Mouse (Mus musculus) heart, embryonic 11.5 days (tissue): ENCODE data around the gene Cyp4a31. TPM values are rescaled to one million over a fixed set of nuclear protein-coding genes. Genes with fewer than 3 reads are reported as not detected.
"Not testable (repeated sequence)": the region's sequence is repeated elsewhere in the genome, so short reads cannot be mapped to it uniquely, and the experiment has no call there.

Source experiments
- ATAC-seq: fragments of 200-750 bp; cut with Nextera tagmentation; replicated peaks from 2 replicates; pipeline ENCODE4 v1.8.0; 2017; ENCODE audit warnings: moderate library complexity; ENCODE audit not compliant: insufficient number of reproducible peaks, low FRiP score, low TSS enrichment
- H3K27ac ChIP-seq: fragments of 300-500 bp; sonication (generic); 2 replicates; pipeline ENCODE4 v1.5.1; 2014; ENCODE audit warnings: mild to moderate bottlenecking, low read depth, low read length
- H3K27me3 ChIP-seq: fragments of 300-500 bp; sonication (generic); 2 replicates; pipeline ENCODE4 v1.6.1; 2014; ENCODE audit warnings: mild to moderate bottlenecking, low read length, mixed read lengths; ENCODE audit not compliant: control insufficient read depth, insufficient read depth
- H3K36me3 ChIP-seq: fragments of 300-500 bp; sonication (generic); 2 replicates; pipeline ENCODE4 v1.6.1; 2014; ENCODE audit warnings: mild to moderate bottlenecking, low read length, moderate library complexity, mixed read lengths; ENCODE audit not compliant: control insufficient read depth, insufficient read depth
- H3K4me1 ChIP-seq: fragments of 300-500 bp; sonication (generic); 2 replicates; pipeline ENCODE4 v1.6.1; 2014; ENCODE audit warnings: low read length; ENCODE audit not compliant: control insufficient read depth, insufficient read depth
- H3K4me2 ChIP-seq: fragments of 300-500 bp; sonication (generic); 2 replicates; pipeline ENCODE4 v1.6.1; 2014; ENCODE audit warnings: mild to moderate bottlenecking, moderate library complexity
- H3K4me3 ChIP-seq: fragments of 300-500 bp; sonication (generic); 2 replicates; pipeline ENCODE4 v1.5.1; 2014; ENCODE audit warnings: low read depth, low read length
- H3K9ac ChIP-seq: fragments of 300-500 bp; sonication (generic); 2 replicates; pipeline ENCODE4 v1.6.1; 2014; ENCODE audit warnings: mild to moderate bottlenecking, low read depth, low read length, moderate library complexity
- H3K9me3 ChIP-seq: fragments of 300-500 bp; sonication (generic); replicated peaks from 2 replicates; pipeline ENCODE4 v1.6.1; 2016; ENCODE audit warnings: low read length; ENCODE audit not compliant: control insufficient read depth
- WGBS: fragments of 180-500 bp; shearing (Covaris S2); extraction: QIAGEN DNeasy Blood & Tissue Kit; methylation state at CpG from one replicate; pipeline ENCODE4 v1.1.7; 2014; ENCODE audit not compliant: insufficient replicate concordance; 5-methylcytosine and 5-hydroxymethylcytosine counted together
- polyA plus RNA-seq: library from polyadenylated mRNA; unstranded; fragments of >200 nt; fragmentation: Nextera tagmentation; extraction: Ambion mirVana; gene quantifications from 2 replicates; pipeline ENCODE4 v1.2.1, GENCODE M21; 2014

The Cyp4a31 gene
- polyA plus RNA-seq, result not detected in 2 replicates

DNA sequence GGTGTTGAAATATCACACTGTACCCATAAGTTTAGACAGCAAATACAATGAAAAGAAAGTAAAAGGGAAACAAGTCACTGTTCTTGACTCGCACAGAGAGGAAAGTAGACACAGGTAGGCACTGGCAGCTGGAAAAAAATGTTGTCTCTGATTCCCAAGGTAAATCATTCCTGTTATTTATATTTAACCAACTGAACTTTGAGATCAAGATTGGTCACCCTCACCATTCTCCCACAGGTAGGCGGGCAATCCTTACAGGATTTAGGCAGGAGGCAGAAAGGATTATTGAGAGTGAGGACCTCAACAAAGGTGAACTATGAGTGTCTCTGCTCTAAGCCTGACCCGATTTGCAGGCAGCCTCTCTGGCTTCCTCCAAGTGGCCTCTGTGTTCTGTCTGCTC is at the start of gene Cyp4a31:
Gene Cyp4a31, plus strand, starts transcription at position 249 of the 400 bp plus-strand sequence.
- 65% methylated on average over 3 of the region's 3 CpGs for WGBS
- Histone ChIP-seq H3K4me2 (no peak within 1 kb of the TSS), H3K4me1 (no peaks in the 10 kb centered on the region), H3K36me3 (no peaks in the 10 kb centered on the region), H3K4me3 (no peak within 1 kb of the TSS), H3K27me3 (no peaks in the 10 kb centered on the region), H3K27ac (no peak within 1 kb of the TSS), H3K9me3 (no peaks in the 10 kb centered on the region), H3K9ac (no peak within 1 kb of the TSS)
- no peak for ATAC-seq

DNA sequence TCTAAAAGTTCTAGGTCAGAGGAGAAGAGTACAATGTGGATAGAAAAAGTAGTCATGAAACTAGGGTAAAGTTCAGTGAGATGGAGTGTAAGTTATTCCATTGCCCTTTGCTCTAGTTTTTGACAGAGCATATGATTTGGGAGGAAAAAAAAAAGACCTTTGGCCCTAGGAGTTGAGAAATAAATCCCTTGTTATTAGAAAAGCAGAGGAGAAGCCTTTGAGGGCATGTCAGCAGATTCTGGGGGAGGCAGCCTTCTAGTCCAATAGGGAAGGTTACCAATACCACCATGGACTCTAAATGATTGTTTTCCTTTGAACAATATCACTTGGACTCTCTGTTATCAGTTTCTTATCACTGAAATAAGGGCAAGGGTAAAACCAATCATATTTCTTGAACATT is 49.5 kb upstream of the Cyp4a31 start:
- H3K36me3 ChIP-seq, H3K27me3 ChIP-seq, H3K4me3 ChIP-seq, ATAC-seq, H3K4me1 ChIP-seq, H3K9ac ChIP-seq, H3K4me2 ChIP-seq, H3K27ac ChIP-seq, H3K9me3 ChIP-seq: not testable (repeated sequence)

DNA sequence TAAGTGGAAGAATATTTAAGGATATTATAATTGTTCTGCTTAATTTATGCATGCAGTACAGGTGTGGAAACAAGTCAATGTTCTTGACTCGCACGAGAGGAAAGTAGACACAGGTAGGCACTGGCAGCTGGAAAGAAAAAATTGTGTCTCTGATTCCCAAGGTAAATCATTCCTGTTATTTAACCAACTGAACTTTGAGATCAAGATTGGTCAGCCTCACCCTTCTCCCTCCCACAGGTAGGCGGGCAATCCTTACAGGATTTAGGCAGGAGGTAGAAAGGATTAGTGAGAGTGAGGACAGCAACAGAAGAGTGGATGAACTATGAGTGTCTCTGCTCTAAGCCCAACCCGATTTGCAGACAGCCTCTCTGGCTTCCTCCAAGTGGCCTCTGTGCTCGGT is 45.4 kb upstream of the Cyp4a31 start, which contains the start of gene Cyp4a10:
Gene Cyp4a10, plus strand, starts transcription at position 265 of the 400 bp plus-strand sequence.
- not testable (repeated sequence) for H3K27me3 ChIP-seq, H3K9me3 ChIP-seq, H3K4me3 ChIP-seq, H3K4me2 ChIP-seq, H3K9ac ChIP-seq, H3K4me1 ChIP-seq, H3K36me3 ChIP-seq, H3K27ac ChIP-seq, ATAC-seq
- 77% methylated on average over 5 of the region's 5 CpGs for WGBS

DNA sequence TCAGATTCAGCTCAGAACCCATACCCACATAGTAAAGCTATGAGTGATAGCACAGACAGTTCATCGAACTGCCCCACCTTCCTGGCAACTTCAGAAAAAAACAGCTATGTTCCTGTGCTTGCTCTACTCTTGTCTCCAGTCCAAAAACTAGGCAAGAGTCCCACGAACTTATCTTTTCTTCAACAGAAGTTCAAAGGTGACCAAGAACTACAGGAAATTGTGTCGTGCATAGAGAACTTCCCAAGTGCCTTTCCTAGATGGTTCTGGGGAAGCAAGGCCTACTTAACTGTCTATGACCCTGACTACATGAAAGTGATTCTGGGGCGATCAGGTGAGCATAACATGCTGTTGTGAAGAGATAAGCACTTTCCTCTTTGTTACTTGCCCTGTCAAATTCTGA is 44.0 kb upstream of the Cyp4a31 start:
- H3K27ac ChIP-seq, result no peak overlapping the region
- ATAC-seq, result no peak
- H3K9me3 ChIP-seq, result no peaks in the 10 kb centered on the region
- no peaks in the 10 kb centered on the region for H3K36me3 ChIP-seq
- H3K4me3 ChIP-seq, result no peak overlapping the region
- H3K4me2 ChIP-seq, result no peak overlapping the region
- no peaks in the 10 kb centered on the region for H3K27me3 ChIP-seq
- H3K9ac ChIP-seq, result no peak overlapping the region
- H3K4me1 ChIP-seq, result no peaks in the 10 kb centered on the region
- WGBS, result 51% methylated on average over 4 of the region's 4 CpGs

DNA sequence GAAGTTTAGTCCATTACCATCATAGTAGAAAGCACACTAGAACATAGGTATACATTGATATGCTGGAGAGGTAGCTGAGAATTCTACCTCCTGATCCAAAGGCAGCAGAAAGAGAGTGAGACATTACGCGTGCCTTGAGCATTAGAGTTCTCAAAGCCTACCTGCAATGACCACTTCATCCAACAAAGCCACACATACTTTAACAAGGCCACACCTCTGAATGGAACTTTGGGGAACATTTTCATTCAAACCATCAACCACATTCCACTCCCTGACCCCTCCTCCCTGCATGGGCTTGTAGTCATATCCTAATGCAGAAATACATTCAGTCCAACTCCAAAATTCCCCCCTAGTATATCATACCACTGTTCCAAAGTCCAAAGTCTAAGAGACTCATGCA is 41.7 kb upstream of the Cyp4a31 start:
- no peak overlapping the region for H3K4me3 ChIP-seq
- no peaks in the 10 kb centered on the region for H3K27me3 ChIP-seq
- no peak for ATAC-seq
- no peaks in the 10 kb centered on the region for H3K9me3 ChIP-seq
- no peaks in the 10 kb centered on the region for H3K36me3 ChIP-seq
- no peak overlapping the region for H3K4me2 ChIP-seq
- 90% methylated on average over 2 of the region's 2 CpGs for WGBS
- no peak overlapping the region for H3K27ac ChIP-seq
- H3K4me1 ChIP-seq, result no peaks in the 10 kb centered on the region
- H3K9ac ChIP-seq, result no peak overlapping the region

DNA sequence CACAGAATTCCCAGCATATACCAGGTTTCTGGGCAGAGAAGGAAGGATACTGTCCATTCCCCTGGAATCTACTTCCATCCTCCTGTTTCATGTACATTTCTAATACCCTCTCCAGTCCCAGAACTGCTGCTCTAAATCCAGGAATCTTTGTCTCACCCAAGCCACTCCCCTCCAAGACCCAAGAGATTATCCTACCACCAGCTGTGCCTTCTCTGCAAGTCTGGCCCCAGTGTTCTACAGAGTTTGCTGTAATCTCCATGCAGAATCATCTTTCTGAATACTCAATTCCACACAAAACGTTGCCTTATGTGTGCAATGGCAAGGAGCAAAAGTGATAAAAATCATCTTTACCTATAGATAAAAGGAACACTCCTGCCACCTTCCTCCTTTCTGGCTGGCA is 18.3 kb upstream of the Cyp4a31 start:
- Histone ChIP-seq H3K4me3 (no peak overlapping the region), H3K4me1 (no peaks in the 10 kb centered on the region), H3K4me2 (no peak overlapping the region), H3K27me3 (no peaks in the 10 kb centered on the region), H3K36me3 (no peaks in the 10 kb centered on the region), H3K27ac (no peak overlapping the region), H3K9me3 (no peaks in the 10 kb centered on the region), H3K9ac (no peak overlapping the region)
- ATAC-seq, result no peak
- WGBS, result 42% methylated on average over 1 of the region's 1 CpGs

DNA sequence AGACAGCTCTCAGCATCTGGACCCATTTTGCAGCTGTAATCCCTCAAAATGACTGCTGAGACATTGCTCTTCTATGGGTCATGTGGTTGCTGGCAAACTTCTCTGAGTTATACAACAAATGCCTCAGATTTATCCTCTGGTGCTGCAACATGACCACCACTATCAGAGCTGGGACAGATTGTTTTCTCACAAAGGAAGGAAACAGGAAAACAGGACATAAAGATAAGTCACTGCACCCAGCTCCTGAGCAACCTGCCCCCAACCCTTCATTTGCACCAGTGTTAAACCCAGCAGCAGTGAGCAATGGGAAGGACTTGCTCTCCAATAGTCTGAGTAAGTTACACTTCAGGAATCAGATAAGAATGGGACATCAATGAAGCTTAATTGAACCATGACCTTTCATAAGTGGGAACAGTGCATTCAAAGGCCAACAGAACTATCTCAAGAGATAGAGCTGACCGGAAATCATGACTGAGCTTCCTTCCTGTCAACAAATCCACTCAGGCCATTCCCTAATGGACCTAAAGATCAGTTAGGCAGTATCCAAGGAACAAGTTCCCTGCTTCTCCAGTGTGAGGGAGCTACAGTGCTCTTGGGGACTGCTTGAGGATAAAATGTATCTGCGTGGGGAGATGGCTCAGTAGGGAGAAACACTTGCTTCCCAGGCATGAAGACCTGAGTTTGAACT is 17.2 kb upstream of the Cyp4a31 start:
- no peak overlapping the region for H3K4me3 ChIP-seq
- no peak overlapping the region for H3K9ac ChIP-seq
- H3K27ac ChIP-seq, result no peak overlapping the region
- no peaks in the 10 kb centered on the region for H3K4me1 ChIP-seq
- H3K9me3 ChIP-seq, result no peaks in the 10 kb centered on the region
- no peaks in the 10 kb centered on the region for H3K36me3 ChIP-seq
- H3K27me3 ChIP-seq, result no peaks in the 10 kb centered on the region
- H3K4me2 ChIP-seq, result no peak overlapping the region
- 0 out of 2 replicates have a peak, but pooled peaks have one; percentile 18 for ATAC-seq
- 48% methylated on average over 2 of the region's 2 CpGs for WGBS

DNA sequence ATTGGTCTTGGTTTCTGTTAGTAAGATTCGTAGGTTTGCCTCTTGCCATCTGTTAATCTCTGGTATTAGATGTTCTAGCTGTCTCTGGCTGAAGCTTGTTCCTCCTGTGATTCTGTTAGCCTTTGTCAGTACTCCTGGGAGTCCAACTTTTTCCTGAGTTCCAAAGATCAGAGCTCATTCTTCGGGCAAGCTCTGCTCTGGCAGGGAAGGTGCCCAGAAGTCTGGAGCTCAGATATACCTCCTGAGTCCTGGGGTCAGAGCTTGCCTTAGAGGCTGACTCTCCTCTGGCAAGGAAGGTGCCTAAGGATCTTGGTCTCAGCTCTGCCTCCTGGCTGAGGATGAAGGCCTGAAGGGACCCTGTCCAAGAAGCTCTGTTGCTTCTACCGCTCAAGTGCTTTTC is 10.7 kb upstream of the Cyp4a31 start:
- Histone ChIP-seq H3K27me3 (no peaks in the 10 kb centered on the region), H3K4me3 (no peak overlapping the region), H3K9ac (no peak overlapping the region), H3K4me1 (no peaks in the 10 kb centered on the region), H3K9me3 (no peaks in the 10 kb centered on the region), H3K27ac (no peak overlapping the region), H3K4me2 (no peak overlapping the region), H3K36me3 (no peaks in the 10 kb centered on the region)
- no peak for ATAC-seq
- 77% methylated on average over 3 of the region's 3 CpGs for WGBS

DNA sequence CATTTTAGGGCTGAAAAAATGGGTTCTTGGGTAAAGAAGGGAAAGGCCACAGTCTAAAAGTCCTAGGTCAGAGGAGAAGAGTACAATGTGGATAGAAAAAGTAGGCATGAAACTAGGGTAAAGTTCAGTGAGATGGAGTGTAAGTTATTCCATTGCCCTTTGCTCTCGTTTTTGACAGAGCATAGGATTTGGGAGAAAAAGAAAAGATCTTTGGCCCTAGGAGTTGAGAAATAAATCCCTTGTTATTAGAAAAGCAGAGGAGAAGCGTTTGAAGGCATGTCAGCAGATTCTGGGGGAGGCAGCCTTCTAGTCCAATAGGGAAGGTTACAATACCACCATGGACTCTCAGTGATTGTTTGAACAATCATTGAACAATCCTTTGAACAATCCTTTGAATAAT is 7.9 kb upstream of the Cyp4a31 start:
- H3K36me3 ChIP-seq, result no peaks in the 10 kb centered on the region
- 65% methylated on average over 2 of the region's 2 CpGs for WGBS
- no peak for ATAC-seq

More for the DNA sequence above, 7.9 kb upstream of the Cyp4a31 start:
- H3K27me3 ChIP-seq, result no peaks in the 10 kb centered on the region
- H3K4me3 ChIP-seq, result no peak overlapping the region
- H3K4me1 ChIP-seq, result no peaks in the 10 kb centered on the region
- H3K4me2 ChIP-seq, result no peak overlapping the region
- H3K9ac ChIP-seq, result no peak overlapping the region
- H3K27ac ChIP-seq, result no peak overlapping the region
- H3K9me3 ChIP-seq, result no peaks in the 10 kb centered on the region
